Mouse (Mus musculus) intestine, postnatal 0 days (tissue): ENCODE measurements around the gene Efr3b. TPM values are rescaled to one million over a fixed set of nuclear protein-coding genes. Genes with fewer than 3 reads are reported as not detected.

Experiments used
- ATAC-seq: fragments of 200-750 bp; cut with Nextera tagmentation; 2 replicates; pipeline ENCODE4 v1.8.0; 2017; ENCODE audit warnings: mild to moderate bottlenecking, moderate TSS enrichment, moderate library complexity
- H3K27ac ChIP-seq: fragments of 300-500 bp; sonication (generic); 2 replicates; pipeline ENCODE4 v1.5.1; 2014; ENCODE audit warnings: mild to moderate bottlenecking, low read depth, low read length, moderate library complexity
- H3K27me3 ChIP-seq: fragments of 300-500 bp; sonication (generic); replicated peaks from 2 replicates; pipeline ENCODE4 v1.6.1; 2014; ENCODE audit warnings: low read length, mixed read lengths; ENCODE audit not compliant: control insufficient read depth, insufficient read depth
- H3K36me3 ChIP-seq: fragments of 300-500 bp; sonication (generic); 2 replicates; pipeline ENCODE4 v1.6.1; 2014; ENCODE audit warnings: mild to moderate bottlenecking, moderate library complexity; ENCODE audit not compliant: control insufficient read depth, insufficient read depth
- H3K4me1 ChIP-seq: fragments of 300-500 bp; sonication (generic); replicated peaks from 2 replicates; pipeline ENCODE4 v1.6.1; 2014; ENCODE audit warnings: antibody characterized with exemption, low read length, mixed read lengths; ENCODE audit not compliant: control insufficient read depth, insufficient read depth
- H3K4me2 ChIP-seq: fragments of 300-500 bp; sonication (generic); replicated peaks from 2 replicates; pipeline ENCODE4 v1.6.1; 2014; ENCODE audit warnings: low read depth, mild to moderate bottlenecking, moderate library complexity
- H3K4me3 ChIP-seq: fragments of 300-500 bp; sonication (generic); 2 replicates; pipeline ENCODE4 v1.5.1; 2014; ENCODE audit warnings: low read depth, low read length
- H3K9ac ChIP-seq: fragments of 300-500 bp; sonication (generic); 2 replicates; pipeline ENCODE4 v1.6.1; 2014; ENCODE audit warnings: mild to moderate bottlenecking, low read depth, low read length
- H3K9me3 ChIP-seq: fragments of 300-500 bp; sonication (generic); 2 replicates; pipeline ENCODE4 v1.6.1; 2016; ENCODE audit warnings: mixed run types; ENCODE audit not compliant: control insufficient read depth
- CTCF ChIP-seq: sonication (generic); IDR thresholded peaks from 2 replicates; pipeline ENCODE4 v1.5.1; 2016; ENCODE audit warnings: low read depth, mild to moderate bottlenecking, control low read depth, antibody characterized with exemption, moderate library complexity
- whole genome bisulfite sequencing: fragments of 180-500 bp; shearing (Covaris S2); extraction: QIAGEN DNeasy Blood & Tissue Kit; methylation state at CpG from one replicate; pipeline ENCODE4 v1.1.7; 2014; 5-methylcytosine and 5-hydroxymethylcytosine counted together
- polyA plus RNA-seq: library from polyadenylated mRNA; unstranded; fragments of >200 nt; fragmentation: Nextera tagmentation; extraction: Ambion mirVana; gene quantifications from 2 replicates; pipeline ENCODE4 v1.2.1, GENCODE M21; 2015

The Efr3b gene
- polyA plus RNA-seq, 1 experiment from 2014 or later = 3.2 TPM

GRCm38 (mm10) chr12:4011715-4012114, 27.0 kb downstream of the Efr3b start:
- H3K9ac ChIP-seq = no peak overlapping the region
- H3K4me2 ChIP-seq = no peak overlapping the region
- no peaks in the 10 kb centered on the region for H3K36me3 ChIP-seq
- H3K4me3 ChIP-seq = no peak overlapping the region
- H3K27ac ChIP-seq = no peak overlapping the region
- no peak for TF ChIP-seq CTCF
- no peak for ATAC-seq
- H3K27me3 ChIP-seq = no peaks in the 10 kb centered on the region
- WGBS = 83% methylated on average over 5 of the region's 5 CpGs
- no peaks in the 10 kb centered on the region for H3K9me3 ChIP-seq
- no peaks in the 10 kb centered on the region for H3K4me1 ChIP-seq

GRCm38 (mm10) chr12:4011301-4011700, 27.4 kb downstream of the Efr3b start:
- no peak for ATAC-seq
- H3K4me3 ChIP-seq = no peak overlapping the region
- WGBS = 85% methylated on average over 4 of the region's 4 CpGs
- no peak overlapping the region for H3K4me2 ChIP-seq
- no peak overlapping the region for H3K27ac ChIP-seq
- no peaks in the 10 kb centered on the region for H3K4me1 ChIP-seq
- no peaks in the 10 kb centered on the region for H3K9me3 ChIP-seq
- H3K36me3 ChIP-seq = no peaks in the 10 kb centered on the region
- no peak overlapping the region for H3K9ac ChIP-seq
- no peak for TF ChIP-seq CTCF
- H3K27me3 ChIP-seq = no peaks in the 10 kb centered on the region

GRCm38 (mm10) chr12:4008731-4009130, 30.0 kb downstream of the Efr3b start:
- no peak overlapping the region for H3K4me2 ChIP-seq

GRCm38 (mm10) chr12:4007766-4008165, 30.9 kb downstream of the Efr3b start:
- Histone ChIP-seq H3K36me3 (no peaks in the 10 kb centered on the region), H3K4me1 (no peaks in the 10 kb centered on the region), H3K9me3 (no peaks in the 10 kb centered on the region), H3K4me2 (no peak overlapping the region), H3K4me3 (no peak overlapping the region), H3K27me3 (no peaks in the 10 kb centered on the region), H3K9ac (no peak overlapping the region), H3K27ac (no peak overlapping the region)
- no peak for ATAC-seq
- no peak for TF ChIP-seq CTCF
- WGBS = 15% methylated on average over 4 of the region's 4 CpGs

More at GRCm38 (mm10) chr12:4008731-4009130, 30.0 kb downstream of the Efr3b start:
- no peak for ATAC-seq
- Histone ChIP-seq H3K27ac (no peak overlapping the region), H3K4me1 (no peaks in the 10 kb centered on the region), H3K27me3 (no peaks in the 10 kb centered on the region), H3K9me3 (no peaks in the 10 kb centered on the region), H3K4me3 (no peak overlapping the region), H3K9ac (no peak overlapping the region), H3K36me3 (no peaks in the 10 kb centered on the region)
- no peak for TF ChIP-seq CTCF
- WGBS = 83% methylated on average over 12 of the region's 12 CpGs

GRCm38 (mm10) chr12:4007181-4007580, 31.5 kb downstream of the Efr3b start:
- 36% methylated on average over 4 of the region's 4 CpGs for WGBS
- no peak overlapping the region for H3K9ac ChIP-seq
- H3K4me1 ChIP-seq = no peaks in the 10 kb centered on the region
- H3K27me3 ChIP-seq = no peaks in the 10 kb centered on the region
- no peak for TF ChIP-seq CTCF
- H3K36me3 ChIP-seq = no peaks in the 10 kb centered on the region
- no peak overlapping the region for H3K4me2 ChIP-seq
- H3K9me3 ChIP-seq = no peaks in the 10 kb centered on the region
- H3K4me3 ChIP-seq = no peak overlapping the region
- ATAC-seq = no peak
- H3K27ac ChIP-seq = no peak overlapping the region

- no peaks in the 10 kb centered on the region for H3K27me3 ChIP-seq
- no peaks in the 10 kb centered on the region for H3K9me3 ChIP-seq
- 75% methylated on average over 7 of the region's 7 CpGs for WGBS
- H3K27ac ChIP-seq = no peak overlapping the region
- ATAC-seq = no peak
- no peak overlapping the region for H3K9ac ChIP-seq
- no peak overlapping the region for H3K4me3 ChIP-seq
- H3K4me1 ChIP-seq = no peaks in the 10 kb centered on the region
- H3K4me2 ChIP-seq = no peak overlapping the region
- H3K36me3 ChIP-seq = no peaks in the 10 kb centered on the region
- TF ChIP-seq CTCF = no peak
Measured at GRCm38 (mm10) chr12:4006079-4006478, 32.6 kb downstream of the Efr3b start.

GRCm38 (mm10) chr12:4004648-4005047, 34.1 kb downstream of the Efr3b start:
- Histone ChIP-seq H3K9me3 (no peaks in the 10 kb centered on the region), H3K27me3 (no peaks in the 10 kb centered on the region), H3K4me1 (no peaks in the 10 kb centered on the region), H3K9ac (no peak overlapping the region), H3K4me3 (no peak overlapping the region), H3K27ac (no peak overlapping the region), H3K36me3 (no peaks in the 10 kb centered on the region), H3K4me2 (no peak overlapping the region)
- TF ChIP-seq CTCF = no peak
- ATAC-seq = no peak
- WGBS = 51% methylated on average over 6 of the region's 6 CpGs
